Comparison of ENCODE assay signal across 21 mouse cellular contexts in genomic region chr6:95712081-95712480, GRCm38 (mm10). TPM values are rescaled to one million over a fixed set of nuclear protein-coding genes. Genes with fewer than 3 reads are reported as not detected.
DNase-seq lines count a peak whose midpoint lies in the region; ATAC-seq and TF ChIP-seq lines count a peak whose summit lies in the region.
"Had no signal": no experiment of that assay in that cellular context is flagged by ENCODE, and none has a peak within 500 bp of the region (broad histone marks: within the 10 kb centered on the region; RNA-seq: fewer than 3 reads in every experiment).

No protein-coding gene starts in this region.

- H3K4me1 ChIP-seq in kidney, adult 2 months (ENCODE audit: control insufficient read depth, insufficient read depth, low read length): peaks cover 69% of the 10 kb centered on the region
- H3K4me1 ChIP-seq in kidney, embryonic 16.5 days (ENCODE audit: insufficient read depth, low read length): peaks cover 76% of the 10 kb centered on the region
- peaks cover 60% of the 10 kb centered on the region for H3K4me1 ChIP-seq in liver, adult 2 months (ENCODE audit: control insufficient read depth, insufficient read depth, low read length)
- H3K4me1 ChIP-seq in liver, embryonic 11.5 days (replicated peaks; ENCODE audit: control insufficient read depth, insufficient read depth, low read length): peaks cover 11% of the 10 kb centered on the region; the same call in 1 of the 2 replicates

- H3K9me3 ChIP-seq in kidney, embryonic 16.5 days (ENCODE audit: low read length): no peaks in the 10 kb centered on the region
- H3K9me3 ChIP-seq in liver, embryonic 11.5 days (ENCODE audit: control insufficient read depth, low read length): no peaks in the 10 kb centered on the region
- H3K9me3 ChIP-seq: embryonic facial prominence, embryonic 10.5 days; embryonic facial prominence, embryonic 12.5 days; forebrain, embryonic 13.5 days; forebrain, embryonic 15.5 days had no signal

- peak; percentile 40; the same call in 1 of the 2 replicates for ATAC-seq in kidney, embryonic 16.5 days (ENCODE audit: low FRiP score, low TSS enrichment)
- no peak for ATAC-seq in liver, embryonic 11.5 days (replicated peaks; ENCODE audit: low FRiP score)
- no peak for ATAC-seq in megakaryocyte progenitor cell, adult 5-6 weeks (replicated peaks; ENCODE audit: poor library complexity)
- ATAC-seq: activated CD4-positive, CD25-positive, alpha-beta regulatory T cell, adult 4 months; forebrain, embryonic 13.5 days; forebrain, embryonic 15.5 days had no signal

- no peak for TF ChIP-seq POLR2A in kidney, adult 2 months (IDR thresholded peaks at IDR 0.05; ENCODE audit: low read depth, low read length)
- TF ChIP-seq POLR2A in liver, adult 2 months (IDR thresholded peaks at IDR 0.05; ENCODE audit: extremely low read depth, insufficient read depth, low read length): no peak

- WGBS in kidney, adult 2 months: 38% methylated on average over 4 of the region's 4 CpGs
- 51% methylated on average over 4 of the region's 4 CpGs for WGBS in kidney, embryonic 16.5 days
- 33% methylated on average over 4 of the region's 4 CpGs for WGBS in liver, adult 2 months
- 85% methylated on average over 4 of the region's 4 CpGs for WGBS in liver, embryonic 11.5 days

- H3K27me3 ChIP-seq in kidney, adult 2 months (replicated peaks; ENCODE audit: control insufficient read depth, insufficient read depth, low read length): no peaks in the 10 kb centered on the region
- no peaks in the 10 kb centered on the region for H3K27me3 ChIP-seq in kidney, embryonic 16.5 days (ENCODE audit: insufficient read depth, low read length)
- H3K27me3 ChIP-seq in liver, adult 2 months (ENCODE audit: control insufficient read depth, insufficient read depth, low read length): no peaks in the 10 kb centered on the region
- no peaks in the 10 kb centered on the region for H3K27me3 ChIP-seq in liver, embryonic 11.5 days (replicated peaks; ENCODE audit: control insufficient read depth, insufficient read depth, low read length)
- H3K27me3 ChIP-seq: embryonic facial prominence, embryonic 12.5 days; forebrain, embryonic 13.5 days; forebrain, embryonic 15.5 days had no signal

- peak overlapping the region; percentile 75 for H3K27ac ChIP-seq in kidney, adult 2 months (ENCODE audit: insufficient read depth, low read depth, low read length)
- peak overlapping the region; percentile 27; the same call in 1 of the 2 replicates for H3K27ac ChIP-seq in kidney, embryonic 16.5 days (ENCODE audit: low read length)
- H3K27ac ChIP-seq in liver, adult 2 months (replicated peaks; ENCODE audit: insufficient read depth, low read depth, low read length): peak overlapping the region; percentile 62
- no peak overlapping the region for H3K27ac ChIP-seq in liver, embryonic 11.5 days (ENCODE audit: low read depth, low read length)
- H3K27ac ChIP-seq: embryonic facial prominence, embryonic 10.5 days; embryonic facial prominence, embryonic 12.5 days; forebrain, embryonic 13.5 days; forebrain, embryonic 15.5 days had no signal

- H3K36me3 ChIP-seq in kidney, adult 2 months (ENCODE audit: control insufficient read depth, insufficient read depth, low read length): no peaks in the 10 kb centered on the region
- no peaks in the 10 kb centered on the region for H3K36me3 ChIP-seq in kidney, embryonic 16.5 days (ENCODE audit: insufficient read depth, low read length)
- no peaks in the 10 kb centered on the region for H3K36me3 ChIP-seq in liver, adult 2 months (ENCODE audit: control insufficient read depth, insufficient read depth, low read length)
- no peaks in the 10 kb centered on the region for H3K36me3 ChIP-seq in liver, embryonic 11.5 days (ENCODE audit: control insufficient read depth, insufficient read depth, low read length)
- H3K36me3 ChIP-seq: embryonic facial prominence, embryonic 10.5 days; embryonic facial prominence, embryonic 12.5 days; forebrain, embryonic 15.5 days had no signal

- no peak overlapping the region for H3K9ac ChIP-seq in kidney, embryonic 16.5 days (replicated peaks; ENCODE audit: low read length)
- no peak overlapping the region; the same call in 1 of the 2 replicates for H3K9ac ChIP-seq in liver, adult 2 months (ENCODE audit: low read depth, low read length)
- H3K9ac ChIP-seq in liver, embryonic 11.5 days (ENCODE audit: low read depth, low read length): no peak overlapping the region
- H3K9ac ChIP-seq: embryonic facial prominence, embryonic 12.5 days; forebrain, embryonic 13.5 days; forebrain, embryonic 15.5 days had no signal

- H3K4me3 ChIP-seq in kidney, adult 2 months (ENCODE audit: insufficient read depth, low read depth, low read length): no peak overlapping the region
- H3K4me3 ChIP-seq in kidney, embryonic 16.5 days (ENCODE audit: low read length): no peak overlapping the region
- H3K4me3 ChIP-seq in liver, adult 2 months (ENCODE audit: insufficient read depth, low read depth, low read length): no peak overlapping the region
- no peak overlapping the region for H3K4me3 ChIP-seq in liver, embryonic 11.5 days (ENCODE audit: low read depth, low read length)
- H3K4me3 ChIP-seq: embryonic facial prominence, embryonic 10.5 days; embryonic facial prominence, embryonic 12.5 days; forebrain, embryonic 13.5 days; forebrain, embryonic 15.5 days had no signal

- no peak overlapping the region for H3K4me2 ChIP-seq in kidney, embryonic 16.5 days (replicated peaks; ENCODE audit: low read depth, low read length)
- no peak overlapping the region for H3K4me2 ChIP-seq in liver, embryonic 11.5 days
- H3K4me2 ChIP-seq: embryonic facial prominence, embryonic 12.5 days; forebrain, embryonic 13.5 days; forebrain, embryonic 15.5 days had no signal

- no peak for TF ChIP-seq CTCF in kidney, adult 2 months (conservative IDR thresholded peaks at IDR 0.05; ENCODE audit: insufficient read depth, insufficient read length, low read depth, low read length)
- no peak for TF ChIP-seq CTCF in liver, adult 2 months (IDR thresholded peaks at IDR 0.05; ENCODE audit: low read depth, low read length)

- DNase-seq in kidney, adult 2 months: no peak
- DNase-seq in kidney, postnatal 4 days: no peak
- no peak for DNase-seq in kidney, adult 11 months
- no peak for DNase-seq in liver, adult 2 months (ENCODE audit: extremely low read depth, low read depth, low spot score)
- DNase-seq in liver, embryonic 11.5 days (ENCODE audit: low spot score): no peak
- peak; percentile 45 to 62 for DNase-seq in natural killer cell, adult 2 months (ENCODE audit: low spot score in 2 of 2)
- DNase-seq: adrenal gland, adult 8-10 months; adrenal gland, postnatal 14 days; adrenal gland, postnatal 36 days; cerebellum, adult 11-12 months; cerebellum, adult 2 months; cerebellum, adult 9-10 months; cerebellum, postnatal 10 days; cerebellum, postnatal 25 days had no signal

- peaks cover 46% of the 10 kb centered on the region for H3K79me2 ChIP-seq in liver, adult 2 months (ENCODE audit: control insufficient read depth, insufficient read depth, low read length)

RNA-seq across cellular contexts. Expression of gene Suclg2, which starts 6.5 kb away (rescaled TPM):
- polyA plus RNA-seq in kidney, adult 2 months (2012; rRNA removed): 88.8 and 126 TPM in 2 replicates
- polyA plus RNA-seq in kidney, embryonic 16.5 days (2015; fragmentation: Nextera tagmentation; extraction: Ambion mirVana): 121 and 128 TPM in 2 replicates
- total RNA-seq in liver, adult 2 months (2014; rRNA removed): 137 and 153 TPM in 2 replicates
- polyA plus RNA-seq in liver, adult 2 months (2012; rRNA removed): 54.0 and 61.2 TPM in 2 replicates
- polyA plus RNA-seq in liver, embryonic 11.5 days (2014; fragmentation: Nextera tagmentation; extraction: Ambion mirVana): 83.0 and 92.7 TPM in 2 replicates
- 44.3 and 46.0 TPM in 2 replicates for total RNA-seq in megakaryocyte progenitor cell, adult 5-6 weeks (2015)
- 58.8 and 134 TPM in 2 replicates for total RNA-seq in megakaryocyte progenitor cell, adult 5-6 weeks (2017)

Comparison
In these comparisons a context has a peak if more than half of its experiments do, and no peak if none do; other contexts are left out.
1. DNase-seq: peak in natural killer cell, adult 2 months (2 of 2); none in kidney, adult 2 months (single experiment), kidney, postnatal 4 days (0 of 2), kidney, adult 11 months (single experiment), liver, adult 2 months (single experiment) and liver, embryonic 11.5 days (single experiment).